Mouse (Mus musculus) small intestine, adult 2 months (tissue): ENCODE data around the gene Tep1.

Source experiments
- CTCF ChIP-seq: fragments of 200-500 bp; IDR thresholded peaks from 2 replicates; pipeline ENCODE4 v1.5.1; 2012; ENCODE audit warnings: low read depth, mild to moderate bottlenecking, control low read depth, inconsistent platforms, low read length, moderate library complexity, mixed read lengths; ENCODE audit not compliant: insufficient replicate concordance, insufficient read length; ENCODE audit errors: extremely low read depth
- POLR2A ChIP-seq: fragments of 200-500 bp; IDR thresholded peaks from 2 replicates; pipeline ENCODE4 v1.6.1; 2012; ENCODE audit warnings: low read depth, mild to moderate bottlenecking, control low read depth, inconsistent platforms, low read length, moderate library complexity

DNA sequence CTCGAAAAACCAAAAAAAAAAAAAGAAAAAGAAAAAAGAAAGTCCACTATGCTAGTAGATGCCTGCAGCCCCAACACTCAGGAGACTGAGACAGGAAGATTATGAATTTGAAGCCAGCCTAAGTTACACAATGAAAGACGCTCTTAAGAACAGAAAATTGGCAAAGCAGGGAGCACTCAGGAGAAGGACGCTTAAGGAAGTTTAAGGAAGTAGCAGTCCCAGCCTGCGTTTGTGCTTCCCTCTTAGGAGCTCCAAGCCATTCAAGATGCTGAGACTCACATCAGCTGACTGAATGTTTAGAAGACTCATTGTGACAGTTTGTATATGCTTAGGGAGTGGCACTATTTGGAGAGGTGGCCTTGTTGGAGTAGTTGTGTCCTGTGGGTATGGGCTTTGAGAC lies 37.8 kb upstream of the Tep1 start:
- TF ChIP-seq CTCF (no peak), POLR2A (no peak)
